Mouse (Mus musculus) thymus, adult 2 months (tissue): ENCODE measurements around the gene Pi4k2a. TPM values are rescaled to one million over a fixed set of nuclear protein-coding genes. Genes with fewer than 3 reads are reported as not detected.

Source experiments
- DNase-seq: peaks from one replicate; pipeline ENCODE4 v3.0.0; 2021
- H3K27ac ChIP-seq: fragments of 200-500 bp; 2 replicates; pipeline ENCODE4 v1.5.1; 2012; ENCODE audit warnings: low read length, control low read depth; ENCODE audit not compliant: control insufficient read depth, insufficient read depth
- H3K27me3 ChIP-seq: fragments of 200-500 bp; 2 replicates; pipeline ENCODE4 v1.6.1; 2012; ENCODE audit warnings: mild to moderate bottlenecking, low read length, moderate library complexity, mixed read lengths; ENCODE audit not compliant: control insufficient read depth, insufficient read depth
- H3K36me3 ChIP-seq: fragments of 200-500 bp; 2 replicates; pipeline ENCODE4 v1.6.1; 2012; ENCODE audit warnings: mild to moderate bottlenecking, low read length, moderate library complexity; ENCODE audit not compliant: control insufficient read depth, insufficient read depth
- H3K4me1 ChIP-seq: fragments of 200-500 bp; replicated peaks from 2 replicates; pipeline ENCODE4 v1.6.1; 2012; ENCODE audit warnings: low read length; ENCODE audit not compliant: control insufficient read depth, insufficient read depth
- H3K4me3 ChIP-seq: fragments of 200-500 bp; 2 replicates; pipeline ENCODE4 v1.5.1; 2012; ENCODE audit warnings: mild to moderate bottlenecking, low read length, control low read depth, moderate library complexity; ENCODE audit not compliant: control insufficient read depth, insufficient read depth
- CTCF ChIP-seq: fragments of 200-500 bp; IDR thresholded peaks from 2 replicates; pipeline ENCODE4 v1.5.1; 2012; ENCODE audit warnings: mild to moderate bottlenecking, control low read depth, low read length, moderate library complexity, borderline replicate concordance; ENCODE audit not compliant: control insufficient read depth, poor library complexity, insufficient read depth; ENCODE audit errors: extremely low read depth
- POLR2A ChIP-seq: fragments of 200-500 bp; IDR thresholded peaks from 2 replicates; pipeline ENCODE4 v1.6.1; 2012; ENCODE audit warnings: mild to moderate bottlenecking, low read length, control low read depth, moderate library complexity; ENCODE audit not compliant: control insufficient read depth, poor library complexity, insufficient read depth; ENCODE audit errors: extremely low read depth
- WGBS: fragments of 180-500 bp; shearing (Covaris S2); methylation state at CpG from one replicate; pipeline ENCODE4 v1.1.7; 2018; 5-methylcytosine and 5-hydroxymethylcytosine counted together
- polyA plus RNA-seq: library from polyadenylated mRNA; depleted of rRNA; stranded (reverse); fragments of >200 nt; gene quantifications from 2 replicates; pipeline ENCODE4 v1.2.3, GENCODE M21; 2012

Pi4k2a gene
- polyA plus RNA-seq, 1 experiment: 42.2 TPM

DNA sequence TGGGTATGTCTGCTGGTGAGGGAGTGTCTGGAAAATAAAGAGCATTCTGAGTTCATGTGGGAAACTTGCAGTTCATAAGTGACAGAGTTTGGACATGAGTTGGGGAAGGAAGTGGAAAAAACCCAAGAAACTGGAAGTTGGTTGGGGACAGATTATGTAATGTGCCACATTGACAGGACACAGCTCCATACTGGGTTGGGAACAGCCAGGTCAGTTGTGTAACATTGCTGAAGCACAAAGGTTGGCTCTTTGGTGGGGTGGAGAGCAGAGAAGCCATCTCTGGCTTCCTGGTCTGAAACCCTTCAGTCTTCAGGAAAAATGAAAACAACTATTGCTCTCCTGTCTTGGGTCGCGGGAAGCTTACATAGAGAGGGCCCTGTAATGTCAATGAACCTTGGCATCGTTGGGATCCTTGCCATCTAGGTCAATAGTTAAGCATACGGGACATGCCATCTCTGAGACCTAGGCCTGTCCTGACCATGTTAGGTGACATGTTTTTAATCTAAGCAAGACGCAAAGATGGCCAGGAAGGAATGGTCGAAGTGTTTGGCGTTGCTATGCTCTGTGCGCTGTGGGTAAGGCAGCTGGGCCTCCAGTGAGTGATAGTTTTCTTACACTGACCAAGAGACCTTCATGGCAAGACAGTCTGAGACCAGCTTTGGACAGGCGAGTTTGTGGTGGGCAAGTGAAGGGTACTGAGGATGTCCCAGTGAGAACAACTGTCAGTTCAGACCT, 56.2 kb downstream of the Pi4k2a start:
- no peak overlapping the region for H3K4me3 ChIP-seq
- 97% methylated on average over 9 of the region's 9 CpGs for WGBS
- H3K36me3 ChIP-seq: no peaks in the 10 kb centered on the region
- no peak overlapping the region for H3K27ac ChIP-seq
- DNase-seq: no peak
- no peaks in the 10 kb centered on the region; the same call in 1 of the 2 replicates for H3K27me3 ChIP-seq
- TF ChIP-seq CTCF (no peak), POLR2A (no peak)
- peaks cover 16% of the 10 kb centered on the region for H3K4me1 ChIP-seq

DNA sequence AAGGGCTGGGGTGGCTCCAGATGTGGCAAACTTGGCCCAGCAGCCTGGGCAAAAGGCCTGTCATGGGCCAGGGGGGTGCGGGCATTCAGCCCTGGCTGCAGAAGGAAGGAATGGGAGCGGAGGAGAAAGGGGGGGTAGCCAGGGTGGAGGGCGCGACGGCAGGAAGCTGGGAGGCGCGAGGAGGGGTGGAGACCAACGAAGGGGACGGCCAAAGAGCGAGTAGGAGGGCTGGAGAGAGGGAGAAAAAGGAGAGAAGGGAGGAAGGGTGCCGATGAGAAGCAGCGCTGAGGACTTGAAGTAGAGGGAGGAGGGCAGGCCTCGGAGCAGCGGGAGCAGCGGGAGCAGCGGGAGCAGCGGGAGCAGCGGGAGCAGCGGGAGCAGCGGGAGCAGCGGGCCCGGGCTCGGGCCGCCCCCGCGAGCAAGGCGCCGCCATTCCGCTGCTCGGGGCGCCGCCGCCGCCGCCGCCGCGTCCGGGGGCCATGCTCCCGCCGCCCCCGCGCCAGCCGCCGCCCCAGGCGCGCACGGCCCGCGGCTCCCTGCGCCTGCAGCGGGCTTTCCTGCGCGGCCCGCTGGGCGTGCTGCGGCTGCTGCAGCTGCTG, 57.0 kb downstream of the Pi4k2a start, which contains the start of gene Marveld1:
Marveld1 (plus strand) TSS at position 231 of the 599 bp plus-strand sequence.
- Histone ChIP-seq H3K27me3 (no peaks in the 10 kb centered on the region; the same call in 1 of the 2 replicates), H3K4me3 (peak within 1 kb of the TSS; percentile 53), H3K36me3 (no peaks in the 10 kb centered on the region), H3K4me1 (peaks cover 16% of the 10 kb centered on the region), H3K27ac (no peak within 1 kb of the TSS)
- 3% methylated on average over 30 of the region's 57 CpGs for WGBS
- no peak for TF ChIP-seq POLR2A
- no peak for TF ChIP-seq CTCF
- peak; percentile 42 for DNase-seq

DNA sequence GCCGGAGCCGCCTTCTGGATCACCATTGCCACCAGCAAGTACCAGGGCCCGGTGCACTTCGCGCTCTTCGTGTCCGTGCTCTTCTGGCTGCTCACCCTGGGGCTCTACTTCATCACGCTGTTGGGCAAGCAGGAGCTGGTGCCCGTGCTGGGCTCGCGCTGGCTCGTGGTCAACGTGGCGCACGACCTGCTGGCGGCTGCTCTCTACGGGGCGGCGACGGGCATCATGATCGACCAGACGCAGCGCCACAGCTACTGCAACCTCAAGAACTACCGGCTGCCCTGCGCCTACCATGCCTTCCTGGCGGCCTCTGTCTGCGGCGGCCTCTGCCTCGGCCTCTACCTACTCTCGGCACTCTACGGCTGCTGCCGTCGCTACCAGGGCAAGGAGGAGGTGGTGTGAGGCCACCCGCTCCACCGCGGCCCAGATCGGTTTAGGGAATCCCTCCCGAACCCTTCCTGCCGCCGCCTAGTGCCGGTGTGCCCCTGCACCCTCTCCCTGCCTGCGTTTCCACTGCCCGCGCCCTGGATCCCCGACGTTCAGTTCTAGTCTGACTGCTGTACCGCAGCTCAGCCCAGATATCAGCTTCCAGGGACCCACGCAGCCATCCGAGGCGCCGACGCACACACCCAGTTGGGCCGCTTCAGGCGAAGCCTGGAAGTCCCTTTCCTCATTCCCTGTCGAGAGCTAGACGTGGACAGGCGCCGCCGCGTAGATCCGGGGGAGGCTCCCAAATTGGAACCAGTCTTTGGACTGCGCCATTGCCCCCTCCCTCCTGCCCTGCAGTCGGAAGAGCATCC, 57.7 kb downstream of the Pi4k2a start:
- TF ChIP-seq CTCF: no peak
- 0 out of 2 replicates have a peak, but pooled peaks have one; percentile 14 for TF ChIP-seq POLR2A
- Histone ChIP-seq H3K4me1 (peaks cover 16% of the 10 kb centered on the region), H3K27me3 (no peaks in the 10 kb centered on the region; the same call in 1 of the 2 replicates), H3K36me3 (no peaks in the 10 kb centered on the region), H3K27ac (no peak overlapping the region), H3K4me3 (peak overlapping the region; percentile 53)
- DNase-seq: peak; percentile 47
- 10% methylated on average over 63 of the region's 63 CpGs for WGBS

DNA sequence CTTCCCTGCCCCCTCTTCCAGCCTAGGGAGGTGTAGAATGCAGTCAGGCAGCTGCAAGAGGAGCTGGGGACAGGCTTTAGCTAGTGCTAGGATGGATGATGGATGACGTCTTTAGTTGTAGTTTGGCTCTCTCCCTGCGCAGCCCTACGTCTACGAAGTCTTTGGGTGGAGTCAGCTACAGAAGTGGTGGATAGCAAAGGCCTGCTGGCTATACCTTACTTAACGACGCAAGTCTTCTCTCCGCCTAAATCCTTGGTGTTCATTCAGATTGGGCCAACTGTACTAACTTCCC, 58.2 kb downstream of the Pi4k2a start:
- H3K4me1 ChIP-seq: peaks cover 16% of the 10 kb centered on the region
- H3K27ac ChIP-seq: no peak overlapping the region
- DNase-seq: no peak
- 82% methylated on average over 7 of the region's 7 CpGs for WGBS
- H3K4me3 ChIP-seq: peak overlapping the region; percentile 53
- TF ChIP-seq POLR2A (no peak), CTCF (no peak)
- no peaks in the 10 kb centered on the region; the same call in 1 of the 2 replicates for H3K27me3 ChIP-seq
- no peaks in the 10 kb centered on the region for H3K36me3 ChIP-seq

DNA sequence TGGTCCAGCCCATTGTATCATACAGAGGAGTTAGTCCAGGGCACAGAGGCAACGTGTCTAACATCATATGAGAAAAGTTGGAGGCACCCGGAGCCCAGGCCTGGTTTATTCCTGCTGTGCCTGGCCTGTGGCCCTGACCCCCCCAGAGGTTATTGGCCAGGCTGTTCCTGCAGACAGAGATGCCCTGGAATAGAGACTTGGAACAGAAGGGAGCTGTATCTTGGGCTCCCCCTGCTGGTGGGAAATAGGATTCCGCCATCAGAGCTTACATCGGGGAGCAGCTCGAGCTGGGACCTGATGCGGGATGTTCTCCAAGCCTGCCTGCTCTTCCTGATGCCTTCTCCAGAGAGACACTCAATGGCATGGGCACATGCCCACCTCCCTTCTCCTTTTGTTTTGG, 61.7 kb downstream of the Pi4k2a start:
- TF ChIP-seq CTCF (peak; percentile 92), POLR2A (no peak)
- DNase-seq: peak; percentile 70
- H3K36me3 ChIP-seq: no peaks in the 10 kb centered on the region
- no peaks in the 10 kb centered on the region; the same call in 1 of the 2 replicates for H3K27me3 ChIP-seq
- 30% methylated on average over 6 of the region's 6 CpGs for WGBS
- peaks cover 11% of the 10 kb centered on the region for H3K4me1 ChIP-seq
- H3K27ac ChIP-seq: no peak overlapping the region
- no peak overlapping the region for H3K4me3 ChIP-seq
